Mouse (Mus musculus) intestine, embryonic 16.5 days (tissue): ENCODE measurements around the gene Zbtb43. TPM values are rescaled to one million over a fixed set of nuclear protein-coding genes. Genes with fewer than 3 reads are reported as not detected.

ENCODE experiments used
- ATAC-seq: fragments of 200-750 bp; cut with Nextera tagmentation; 2 replicates; pipeline ENCODE4 v1.8.0; 2017; ENCODE audit warnings: moderate TSS enrichment, moderate library complexity
- H3K27ac ChIP-seq: fragments of 300-500 bp; sonication (generic); 2 replicates; pipeline ENCODE4 v1.5.1; 2014; ENCODE audit warnings: mild to moderate bottlenecking, low read length
- H3K27me3 ChIP-seq: fragments of 300-500 bp; sonication (generic); replicated peaks from 2 replicates; pipeline ENCODE4 v1.6.1; 2014; ENCODE audit warnings: low read length, control low read depth, mixed read lengths; ENCODE audit not compliant: control insufficient read depth, insufficient read depth
- H3K36me3 ChIP-seq: fragments of 300-500 bp; sonication (generic); 2 replicates; pipeline ENCODE4 v1.6.1; 2014; ENCODE audit warnings: low read length, control low read depth; ENCODE audit not compliant: control insufficient read depth, insufficient read depth
- H3K4me1 ChIP-seq: fragments of 300-500 bp; sonication (generic); 2 replicates; pipeline ENCODE4 v1.6.1; 2014; ENCODE audit warnings: low read length, control low read depth, mixed read lengths; ENCODE audit not compliant: control insufficient read depth, insufficient read depth
- H3K4me2 ChIP-seq: fragments of 300-500 bp; sonication (generic); 2 replicates; pipeline ENCODE4 v1.6.1; 2014; ENCODE audit warnings: low read depth, low read length, control low read depth
- H3K4me3 ChIP-seq: fragments of 300-500 bp; sonication (generic); 2 replicates; pipeline ENCODE4 v1.5.1; 2014; ENCODE audit warnings: mild to moderate bottlenecking, low read length
- H3K9ac ChIP-seq: fragments of 300-500 bp; sonication (generic); 2 replicates; pipeline ENCODE4 v1.6.1; 2014; ENCODE audit warnings: low read depth, low read length
- H3K9me3 ChIP-seq: fragments of 300-500 bp; sonication (generic); 2 replicates; pipeline ENCODE4 v1.6.1; 2016; ENCODE audit warnings: low read length, control low read depth; ENCODE audit not compliant: control insufficient read depth
- WGBS: fragments of 180-500 bp; shearing (Covaris S2); extraction: QIAGEN DNeasy Blood & Tissue Kit; methylation state at CpG from one replicate; pipeline ENCODE4 v1.1.7; 2014; 5-methylcytosine and 5-hydroxymethylcytosine counted together
- polyA plus RNA-seq: library from polyadenylated mRNA; unstranded; fragments of >200 nt; fragmentation: Nextera tagmentation; extraction: Ambion mirVana; gene quantifications from 2 replicates; pipeline ENCODE4 v1.2.1, GENCODE M21; 2015

Gene Zbtb43
- polyA plus RNA-seq, result 10.8 and 13.5 TPM in 2 replicates

DNA sequence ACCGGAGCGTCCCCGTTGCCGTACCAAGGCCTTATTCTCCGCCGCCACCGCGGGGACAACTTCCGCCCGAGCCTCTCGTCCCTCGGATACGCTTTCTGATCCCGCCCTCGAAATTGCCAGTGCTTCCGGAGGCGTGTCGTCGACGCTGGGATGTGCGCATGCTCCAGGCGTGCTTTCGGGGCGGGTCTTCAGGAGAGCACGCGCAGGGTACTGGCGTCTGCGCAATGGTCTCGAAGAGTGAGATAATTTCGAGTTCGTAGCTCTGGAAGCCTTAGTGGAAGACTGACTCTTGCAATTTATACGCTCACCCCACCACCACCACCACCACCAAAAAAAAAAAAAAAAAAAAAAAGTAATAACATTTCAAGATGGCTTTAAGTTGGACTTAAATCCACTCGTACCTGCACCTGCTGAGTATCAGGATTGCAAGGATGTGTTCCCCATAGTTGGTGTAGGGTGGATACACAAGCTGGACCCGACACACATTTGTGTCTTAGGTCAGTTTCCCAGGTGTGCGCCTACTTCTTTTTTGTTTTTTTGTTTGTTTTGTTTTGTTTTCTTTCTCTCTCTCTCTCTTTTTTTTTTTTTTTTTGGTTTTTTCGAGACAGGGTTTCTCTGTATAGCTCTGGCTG, at the start of gene Zbtb43:
Zbtb43 (minus strand) TSS at position 94 of the 632 bp plus-strand sequence.
- H3K9ac ChIP-seq, result peak within 1 kb of the TSS; percentile 91
- H3K36me3 ChIP-seq, result no peaks in the 10 kb centered on the region
- peak within 1 kb of the TSS; percentile 87 for H3K27ac ChIP-seq
- WGBS, result 6% methylated on average over 36 of the region's 36 CpGs
- ATAC-seq, result peak; percentile 96
- no peaks in the 10 kb centered on the region for H3K27me3 ChIP-seq
- peak within 1 kb of the TSS; percentile 76 for H3K4me2 ChIP-seq
- peak within 1 kb of the TSS; percentile 91 for H3K4me3 ChIP-seq
- 0 out of 2 replicates have a peak, but pooled peaks cover 3% of the 10 kb centered on the region for H3K9me3 ChIP-seq
- peaks cover 20% of the 10 kb centered on the region for H3K4me1 ChIP-seq

DNA sequence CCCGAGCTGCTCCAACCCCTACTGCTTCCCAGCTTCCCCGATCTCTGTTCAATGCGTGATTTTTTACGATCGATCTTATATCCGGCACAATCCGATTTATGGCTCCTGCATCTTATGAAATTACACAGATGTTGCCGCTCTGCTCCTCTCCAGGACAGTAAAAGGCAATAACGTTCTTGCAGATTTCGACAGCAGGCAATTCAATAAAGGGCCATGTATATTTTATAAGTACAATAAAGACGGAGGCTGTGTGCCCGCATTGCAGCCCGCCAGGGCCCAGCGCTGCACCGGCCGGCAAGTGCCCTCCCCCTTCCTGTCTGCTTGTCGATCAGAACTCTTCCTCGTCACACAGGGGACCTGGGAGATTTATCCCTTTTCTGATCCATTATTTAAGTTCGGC, 47.5 kb upstream of the Zbtb43 start:
- Histone ChIP-seq H3K36me3 (no peaks in the 10 kb centered on the region), H3K9ac (no peak overlapping the region), H3K27ac (no peak overlapping the region), H3K4me2 (peak overlapping the region; percentile 45), H3K9me3 (no peaks in the 10 kb centered on the region), H3K27me3 (no peaks in the 10 kb centered on the region), H3K4me3 (no peak overlapping the region), H3K4me1 (peaks cover 6% of the 10 kb centered on the region; the same call in 1 of the 2 replicates)
- 43% methylated on average over 19 of the region's 19 CpGs for WGBS
- ATAC-seq, result peak; percentile 82

DNA sequence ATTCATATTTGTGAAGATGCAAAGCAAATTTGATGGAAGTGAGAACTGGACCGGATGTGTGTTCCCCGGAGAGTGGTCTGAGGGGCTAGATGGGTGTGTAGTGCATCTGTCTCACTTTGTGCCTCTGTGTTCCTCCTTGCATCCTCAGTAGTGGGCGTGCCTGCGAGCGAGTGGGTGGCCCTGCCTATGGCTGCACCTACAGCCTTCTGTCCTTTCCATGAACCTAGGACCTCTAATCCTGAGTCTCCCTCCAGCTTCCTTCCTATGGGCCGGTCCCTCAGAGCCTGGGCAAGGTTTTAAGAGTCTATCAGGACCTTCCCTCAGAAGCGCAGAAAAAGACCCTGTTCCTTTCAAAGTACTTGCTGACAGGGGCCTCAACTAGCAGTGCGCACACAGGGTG, 47.1 kb upstream of the Zbtb43 start:
- no peaks in the 10 kb centered on the region for H3K27me3 ChIP-seq
- H3K9me3 ChIP-seq, result no peaks in the 10 kb centered on the region
- H3K4me2 ChIP-seq, result peak overlapping the region; percentile 45
- 64% methylated on average over 8 of the region's 8 CpGs for WGBS
- H3K4me1 ChIP-seq, result peaks cover 6% of the 10 kb centered on the region; the same call in 1 of the 2 replicates
- H3K9ac ChIP-seq, result no peak overlapping the region
- H3K4me3 ChIP-seq, result no peak overlapping the region
- ATAC-seq, result peak; percentile 82
- no peak overlapping the region for H3K27ac ChIP-seq
- H3K36me3 ChIP-seq, result no peaks in the 10 kb centered on the region

DNA sequence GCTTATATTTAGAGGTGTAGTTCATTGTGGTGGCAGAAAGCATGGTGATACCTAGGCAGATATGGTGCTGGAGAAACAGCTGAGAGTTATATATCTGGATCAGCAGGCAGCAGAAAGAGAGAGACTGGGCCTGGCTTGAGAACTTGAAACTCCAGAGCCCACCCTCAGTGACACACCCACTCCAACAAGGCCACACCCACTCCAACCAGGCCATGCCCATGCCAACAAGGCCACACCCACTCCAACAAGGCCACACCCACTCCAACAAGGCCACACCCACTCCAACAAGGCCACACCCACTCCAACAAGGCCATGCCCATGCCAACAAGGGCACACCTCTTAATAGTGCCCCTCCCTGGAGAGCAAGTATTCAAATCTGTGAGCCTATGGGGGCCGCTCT, 42.4 kb upstream of the Zbtb43 start:
- Histone ChIP-seq H3K36me3 (no peaks in the 10 kb centered on the region), H3K4me3 (no peak overlapping the region), H3K9ac (no peak overlapping the region), H3K9me3 (no peaks in the 10 kb centered on the region), H3K4me1 (0 out of 2 replicates have a peak, but pooled peaks cover 4% of the 10 kb centered on the region), H3K27ac (no peak overlapping the region), H3K4me2 (no peak overlapping the region), H3K27me3 (no peaks in the 10 kb centered on the region)
- WGBS, result 94% methylated on average over 1 of the region's 1 CpGs
- ATAC-seq, result no peak

DNA sequence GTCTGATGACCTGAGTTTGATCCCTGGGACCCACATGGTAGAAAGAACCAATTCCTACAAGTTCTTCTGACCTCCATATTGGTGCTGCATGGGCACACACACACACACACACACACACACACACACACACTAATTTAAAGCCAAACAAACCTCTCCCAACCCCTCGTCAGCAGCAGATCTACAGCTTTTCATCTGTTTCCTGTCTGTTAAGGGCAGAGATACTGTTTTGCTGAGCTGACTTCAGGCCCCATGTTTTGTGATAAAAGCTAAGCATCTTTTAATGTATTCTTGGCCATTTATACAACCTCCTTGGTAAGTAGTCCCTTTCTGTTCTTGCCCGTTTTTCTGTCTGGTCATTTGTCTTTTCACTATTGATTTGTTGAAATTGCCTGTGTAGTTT, 34.2 kb upstream of the Zbtb43 start:
- H3K9ac ChIP-seq, result no peak overlapping the region
- no peaks in the 10 kb centered on the region for H3K27me3 ChIP-seq
- no peaks in the 10 kb centered on the region for H3K4me1 ChIP-seq
- no peak overlapping the region for H3K4me3 ChIP-seq
- no peak overlapping the region for H3K27ac ChIP-seq
- no peaks in the 10 kb centered on the region for H3K36me3 ChIP-seq
- no peak for ATAC-seq
- no peaks in the 10 kb centered on the region for H3K9me3 ChIP-seq
- H3K4me2 ChIP-seq, result no peak overlapping the region
- WGBS, result 31% methylated on average over 2 of the region's 2 CpGs

DNA sequence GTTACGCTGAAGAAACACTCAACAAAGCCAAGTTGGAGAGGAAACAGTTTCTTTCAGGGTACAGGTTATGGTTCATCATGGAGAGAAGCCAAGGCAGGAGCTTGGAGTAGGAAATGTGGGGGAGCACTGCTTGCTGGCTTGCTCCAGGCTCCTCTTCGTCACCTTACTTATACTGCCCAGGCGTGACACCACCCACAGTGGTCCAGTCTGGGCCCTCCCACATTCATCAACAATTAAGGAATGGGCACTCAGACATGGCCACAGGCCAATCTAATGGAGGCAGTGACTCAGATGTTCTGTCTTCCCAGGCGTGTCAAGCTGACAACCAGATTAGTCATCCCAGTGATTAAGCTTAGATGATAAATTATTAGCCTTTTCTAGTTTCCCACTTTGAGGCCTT, 29.9 kb upstream of the Zbtb43 start:
- Histone ChIP-seq H3K36me3 (no peaks in the 10 kb centered on the region), H3K9ac (no peak overlapping the region), H3K9me3 (no peaks in the 10 kb centered on the region), H3K4me2 (no peak overlapping the region), H3K4me1 (no peaks in the 10 kb centered on the region), H3K27me3 (no peaks in the 10 kb centered on the region), H3K4me3 (no peak overlapping the region), H3K27ac (no peak overlapping the region)
- ATAC-seq, result no peak
- WGBS, result 75% methylated on average over 4 of the region's 4 CpGs

DNA sequence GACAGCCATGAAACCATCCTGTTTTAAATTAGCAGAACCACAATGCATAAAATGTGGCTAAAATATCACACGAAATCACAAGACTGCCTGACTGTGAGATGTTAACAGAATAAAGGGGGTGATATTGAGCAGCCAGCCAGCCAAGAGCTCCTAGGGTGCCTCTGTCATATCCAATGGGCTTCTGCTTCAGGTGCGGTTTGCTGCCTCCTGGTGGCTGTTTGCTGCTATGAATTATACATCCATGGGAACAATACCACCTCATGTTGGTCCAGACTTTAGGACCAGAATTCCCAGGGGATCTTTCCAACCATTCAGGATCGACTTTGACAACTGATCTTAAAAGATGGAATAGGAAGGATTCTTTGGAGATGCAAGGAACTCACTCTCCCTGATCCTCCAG, 27.3 kb upstream of the Zbtb43 start:
- H3K9ac ChIP-seq, result no peak overlapping the region
- H3K4me1 ChIP-seq, result no peaks in the 10 kb centered on the region
- WGBS, result 58% methylated on average over 3 of the region's 3 CpGs
- no peak overlapping the region for H3K27ac ChIP-seq
- H3K27me3 ChIP-seq, result no peaks in the 10 kb centered on the region
- H3K36me3 ChIP-seq, result no peaks in the 10 kb centered on the region
- no peaks in the 10 kb centered on the region for H3K9me3 ChIP-seq
- no peak overlapping the region for H3K4me2 ChIP-seq
- no peak overlapping the region for H3K4me3 ChIP-seq
- no peak for ATAC-seq

DNA sequence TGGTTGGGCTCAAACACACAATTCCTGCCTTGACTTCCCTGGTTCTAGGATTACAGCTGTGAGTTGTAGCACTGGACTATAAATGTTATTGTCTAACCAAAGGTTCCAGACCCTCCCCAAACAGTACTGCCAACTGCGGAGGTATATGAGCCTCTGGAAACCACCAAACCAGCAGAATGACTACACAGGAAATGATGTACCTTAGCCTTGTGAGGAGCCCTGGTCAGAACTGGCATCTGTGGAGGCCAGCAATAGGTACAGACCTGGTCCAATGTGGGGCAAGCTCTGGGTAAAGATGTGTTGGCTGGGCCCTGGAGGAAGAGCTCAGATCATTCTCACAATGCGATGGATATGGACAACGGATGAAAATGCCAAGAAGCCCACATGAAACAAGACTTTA, 23.7 kb upstream of the Zbtb43 start:
- H3K9ac ChIP-seq, result no peak overlapping the region
- H3K36me3 ChIP-seq, result no peaks in the 10 kb centered on the region
- 88% methylated on average over 3 of the region's 3 CpGs for WGBS
- no peaks in the 10 kb centered on the region for H3K27me3 ChIP-seq
- no peaks in the 10 kb centered on the region for H3K9me3 ChIP-seq
- no peak for ATAC-seq
- H3K4me1 ChIP-seq, result no peaks in the 10 kb centered on the region
- H3K27ac ChIP-seq, result no peak overlapping the region
- H3K4me3 ChIP-seq, result no peak overlapping the region
- no peak overlapping the region for H3K4me2 ChIP-seq

DNA sequence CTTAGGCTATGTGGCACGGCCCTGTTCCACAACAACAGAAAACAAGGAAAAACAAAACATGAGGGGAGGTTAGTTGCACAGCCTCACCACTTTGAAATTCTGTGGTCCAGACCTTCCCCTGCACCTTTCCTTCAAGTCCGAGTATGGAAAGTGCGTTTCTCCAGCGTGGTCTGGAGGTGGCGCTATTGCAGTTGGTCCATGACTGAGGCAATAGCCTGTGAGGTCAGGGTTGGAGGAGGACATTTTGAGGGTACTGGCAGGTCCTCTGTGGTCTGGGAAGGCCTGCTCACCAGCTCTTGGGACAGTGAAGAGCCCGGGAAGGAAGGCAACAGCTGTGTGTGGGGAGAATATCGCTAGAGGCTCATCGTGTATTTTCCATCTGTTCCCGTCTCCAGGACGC, 21.2 kb upstream of the Zbtb43 start:
- H3K27me3 ChIP-seq, result no peaks in the 10 kb centered on the region
- H3K27ac ChIP-seq, result no peak overlapping the region
- no peak overlapping the region for H3K4me2 ChIP-seq
- WGBS, result 45% methylated on average over 10 of the region's 10 CpGs
- H3K4me3 ChIP-seq, result no peak overlapping the region
- no peak overlapping the region for H3K9ac ChIP-seq
- no peaks in the 10 kb centered on the region for H3K9me3 ChIP-seq
- no peaks in the 10 kb centered on the region for H3K36me3 ChIP-seq
- H3K4me1 ChIP-seq, result no peaks in the 10 kb centered on the region
- ATAC-seq, result no peak

DNA sequence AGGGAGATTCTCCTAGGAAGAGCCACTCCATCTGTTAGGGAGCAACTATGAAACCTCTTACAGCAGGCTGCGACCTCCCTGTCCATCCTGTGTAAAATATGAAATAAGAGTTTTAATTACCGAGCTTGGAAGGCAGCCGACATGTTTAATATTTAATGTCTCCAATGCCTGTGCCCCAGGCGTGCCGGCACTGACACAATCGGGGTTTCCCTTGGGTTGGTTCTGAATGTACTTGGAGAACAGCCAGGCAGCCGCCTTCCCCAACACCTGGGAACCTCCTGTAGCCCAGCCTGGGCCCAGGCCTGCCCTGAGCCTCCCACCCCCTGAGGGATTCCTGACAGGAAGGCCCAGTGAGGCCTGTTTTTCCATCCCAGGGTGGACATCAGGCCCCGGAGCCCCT, 19.0 kb upstream of the Zbtb43 start:
- no peak overlapping the region for H3K4me2 ChIP-seq
- H3K9me3 ChIP-seq, result no peaks in the 10 kb centered on the region
- no peak overlapping the region for H3K27ac ChIP-seq
- no peak overlapping the region for H3K4me3 ChIP-seq
- no peak for ATAC-seq
- 72% methylated on average over 8 of the region's 8 CpGs for WGBS
- H3K4me1 ChIP-seq, result no peaks in the 10 kb centered on the region
- H3K9ac ChIP-seq, result 0 out of 2 replicates have a peak overlapping the region, but pooled peaks have one; percentile 11
- H3K27me3 ChIP-seq, result no peaks in the 10 kb centered on the region
- no peaks in the 10 kb centered on the region for H3K36me3 ChIP-seq
